Mouse (Mus musculus): ENCODE results near the gene Gpsm2. TPM values are rescaled to one million over a fixed set of nuclear protein-coding genes. Genes with fewer than 3 reads are reported as not detected.
"Not testable (repeated sequence)": the region's sequence is repeated elsewhere in the genome, so short reads cannot be mapped to it uniquely, and the experiment has no call there.

Gene Gpsm2
- polyA plus RNA-seq, 1 experiment from 2014 or later, result 103 TPM

- Histone ChIP-seq H3K27me3 (no peaks in the 10 kb centered on the region), H3K36me3 (no peaks in the 10 kb centered on the region; the same call in 1 of the 2 replicates), H3K4me3 (peak overlapping the region; percentile 79), H3K9me3 (no peaks in the 10 kb centered on the region), H3K9ac (no peak overlapping the region; the same call in 1 of the 2 replicates), H3K27ac (no peak overlapping the region), H3K4me1 (peaks cover 13% of the 10 kb centered on the region), H3K4me2 (replicated peaks) (peak overlapping the region; percentile 54)
- ATAC-seq (ENCODE audit: low FRiP score, low read depth), result no peak
- 28% methylated on average over 9 of the region's 9 CpGs for WGBS
Observed at GRCm38 (mm10) chr3:108652866-108653642, 69.1 kb downstream of the Gpsm2 start.

- H3K9ac ChIP-seq; H3K4me3 ChIP-seq; H3K4me2 ChIP-seq (replicated peaks); H3K27ac ChIP-seq; H3K4me1 ChIP-seq; H3K9me3 ChIP-seq; ATAC-seq (ENCODE audit: low FRiP score, low read depth); H3K27me3 ChIP-seq: not testable (repeated sequence)
- WGBS, result 47% methylated on average over 5 of the region's 5 CpGs
- peaks cover 18% of the 10 kb centered on the region for H3K36me3 ChIP-seq
Observed at GRCm38 (mm10) chr3:108647681-108648080, 74.4 kb downstream of the Gpsm2 start.

- WGBS, result 36% methylated on average over 7 of the region's 7 CpGs
- no peak overlapping the region for H3K4me3 ChIP-seq
- peaks cover 18% of the 10 kb centered on the region for H3K36me3 ChIP-seq
- ATAC-seq (ENCODE audit: low FRiP score, low read depth), result peak; percentile 72; the same call in 1 of the 2 replicates
- no peak overlapping the region for H3K27ac ChIP-seq
- no peaks in the 10 kb centered on the region for H3K9me3 ChIP-seq
- no peak overlapping the region for H3K4me2 ChIP-seq (replicated peaks)
- no peak overlapping the region for H3K9ac ChIP-seq
- H3K27me3 ChIP-seq, result no peaks in the 10 kb centered on the region
- peaks cover 4% of the 10 kb centered on the region; the same call in 1 of the 2 replicates for H3K4me1 ChIP-seq
Observed at GRCm38 (mm10) chr3:108646036-108646435, 76.1 kb downstream of the Gpsm2 start.

GRCm38 (mm10) chr3:108644856-108645255 lies 77.3 kb downstream of the Gpsm2 start:
- Histone ChIP-seq H3K4me1 (peaks cover 4% of the 10 kb centered on the region; the same call in 1 of the 2 replicates), H3K9ac (no peak overlapping the region), H3K27me3 (no peaks in the 10 kb centered on the region), H3K27ac (no peak overlapping the region), H3K9me3 (no peaks in the 10 kb centered on the region), H3K4me3 (no peak overlapping the region), H3K36me3 (peaks cover 18% of the 10 kb centered on the region), H3K4me2 (replicated peaks) (no peak overlapping the region)
- WGBS, result 87% methylated on average over 3 of the region's 3 CpGs
- no peak for ATAC-seq (ENCODE audit: low FRiP score, low read depth)

GRCm38 (mm10) chr3:108640998-108641397 lies 81.1 kb downstream of the Gpsm2 start:
- H3K9me3 ChIP-seq, result no peaks in the 10 kb centered on the region
- no peak overlapping the region for H3K4me3 ChIP-seq
- no peaks in the 10 kb centered on the region for H3K27me3 ChIP-seq
- no peak overlapping the region for H3K9ac ChIP-seq
- H3K4me2 ChIP-seq (replicated peaks), result no peak overlapping the region
- no peak overlapping the region for H3K27ac ChIP-seq
- WGBS, result 80% methylated on average over 4 of the region's 4 CpGs
- peaks cover 18% of the 10 kb centered on the region for H3K36me3 ChIP-seq
- H3K4me1 ChIP-seq, result no peaks in the 10 kb centered on the region
- no peak for ATAC-seq (ENCODE audit: low FRiP score, low read depth)

- H3K36me3 ChIP-seq, result peaks cover 3% of the 10 kb centered on the region
- no peak overlapping the region for H3K27ac ChIP-seq
- no peak overlapping the region for H3K4me3 ChIP-seq
- no peak for ATAC-seq (ENCODE audit: low FRiP score, low read depth)
- WGBS, result 72% methylated on average over 4 of the region's 4 CpGs
- H3K4me1 ChIP-seq, result no peaks in the 10 kb centered on the region
- H3K4me2 ChIP-seq (replicated peaks), result no peak overlapping the region
- no peaks in the 10 kb centered on the region for H3K9me3 ChIP-seq
- H3K27me3 ChIP-seq, result no peaks in the 10 kb centered on the region
- H3K9ac ChIP-seq, result no peak overlapping the region
Observed at GRCm38 (mm10) chr3:108639412-108639811, 82.7 kb downstream of the Gpsm2 start.

- Histone ChIP-seq H3K4me2 (replicated peaks) (no peak overlapping the region), H3K9me3 (no peaks in the 10 kb centered on the region), H3K36me3 (no peaks in the 10 kb centered on the region), H3K27me3 (no peaks in the 10 kb centered on the region), H3K4me1 (no peaks in the 10 kb centered on the region), H3K9ac (no peak overlapping the region), H3K4me3 (no peak overlapping the region), H3K27ac (no peak overlapping the region)
- 89% methylated on average over 5 of the region's 5 CpGs for WGBS
- ATAC-seq (ENCODE audit: low FRiP score, low read depth), result no peak
Observed at GRCm38 (mm10) chr3:108634761-108635160, 87.3 kb downstream of the Gpsm2 start.

Other genes starting within 250 kb of the Gpsm2 start
- gene 1700013F07Rik, start 188.2 kb downstream of the Gpsm2 start, polyA plus RNA-seq (2015; fragmentation: Nextera tagmentation; extraction: Ambion mirVana), result not detected in 2 replicates
- 0.66 and 1.0 TPM in 2 replicates for gene 5330417C22Rik, start 185.8 kb downstream of the Gpsm2 start, polyA plus RNA-seq (2015; fragmentation: Nextera tagmentation; extraction: Ambion mirVana)
- 46.4 and 47.8 TPM in 2 replicates for gene Tmem167b, start 159.8 kb downstream of the Gpsm2 start, polyA plus RNA-seq (2015; fragmentation: Nextera tagmentation; extraction: Ambion mirVana)
- 42.1 and 42.3 TPM in 2 replicates for gene Taf13, start 150.6 kb downstream of the Gpsm2 start, polyA plus RNA-seq (2015; fragmentation: Nextera tagmentation; extraction: Ambion mirVana)
- gene Wdr47, start 131.0 kb downstream of the Gpsm2 start, polyA plus RNA-seq (2015; fragmentation: Nextera tagmentation; extraction: Ambion mirVana), result 12.4 and 12.6 TPM in 2 replicates
- 88.4 and 91.0 TPM in 2 replicates for gene Clcc1, start 68.4 kb downstream of the Gpsm2 start, polyA plus RNA-seq (2015; fragmentation: Nextera tagmentation; extraction: Ambion mirVana)
- gene Aknad1, start 17.3 kb upstream of the Gpsm2 start, polyA plus RNA-seq (2015; fragmentation: Nextera tagmentation; extraction: Ambion mirVana), result 1.8 TPM in 2 replicates
- 38.6 and 38.8 TPM in 2 replicates for gene Stxbp3, start 118.2 kb upstream of the Gpsm2 start, polyA plus RNA-seq (2015; fragmentation: Nextera tagmentation; extraction: Ambion mirVana)
- gene Fndc7, start 167.7 kb upstream of the Gpsm2 start, polyA plus RNA-seq (2015; fragmentation: Nextera tagmentation; extraction: Ambion mirVana), result 0.09 and 0.23 TPM in 2 replicates
- gene Prpf38b, start 189.4 kb upstream of the Gpsm2 start, polyA plus RNA-seq (2015; fragmentation: Nextera tagmentation; extraction: Ambion mirVana), result 82.3 and 90.7 TPM in 2 replicates
- gene Henmt1, start 217.6 kb upstream of the Gpsm2 start, polyA plus RNA-seq (2015; fragmentation: Nextera tagmentation; extraction: Ambion mirVana), result 0.92 and 1.2 TPM in 2 replicates
- 0.74 TPM in 1 of 2 replicates, not detected in the other for gene Gm9857, start 218.1 kb upstream of the Gpsm2 start, polyA plus RNA-seq (2015; fragmentation: Nextera tagmentation; extraction: Ambion mirVana)

Measured in limb, embryonic 13.5 days (tissue).